Mouse (Mus musculus): ENCODE data around the gene Atp9a.

Atp9a gene

GRCm38 (mm10) chr2:168740496-168740895, 1.7 kb downstream of the Atp9a start:
- no peak for DNase-seq (ENCODE audit: low spot score in 2 of 2)

- no peak for DNase-seq (ENCODE audit: low spot score in 2 of 2)
These were observed 3.4 kb downstream of the Atp9a start for GRCm38 (mm10) chr2:168738854-168739253.

- DNase-seq (ENCODE audit: low spot score in 2 of 2): no peak
These were observed 4.3 kb downstream of the Atp9a start for GRCm38 (mm10) chr2:168737878-168738277.

DNA sequence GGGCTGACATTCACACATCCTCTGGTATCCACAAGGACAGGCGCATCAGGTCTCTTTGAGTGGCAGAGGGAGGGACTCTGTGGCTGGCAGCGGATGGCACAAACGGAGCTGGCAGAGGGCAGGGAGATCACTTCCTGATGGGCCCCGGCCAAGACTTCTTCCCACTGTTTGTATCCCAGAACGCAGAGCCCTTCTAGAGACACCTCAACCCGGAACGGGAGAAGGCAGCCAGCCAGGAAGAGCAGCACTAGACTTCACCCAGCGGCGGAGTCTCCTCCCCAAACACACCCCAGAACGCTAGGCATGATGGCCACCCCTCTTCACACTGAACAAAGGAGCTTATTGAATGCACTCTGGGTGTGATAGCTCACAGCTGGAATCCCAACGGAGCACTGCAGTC, 8.2 kb downstream of the Atp9a start:
- no peak for DNase-seq (ENCODE audit: low spot score in 2 of 2)

GRCm38 (mm10) chr2:168731258-168731657, 11.0 kb downstream of the Atp9a start:
- DNase-seq (ENCODE audit: low spot score in 2 of 2): no peak

DNA sequence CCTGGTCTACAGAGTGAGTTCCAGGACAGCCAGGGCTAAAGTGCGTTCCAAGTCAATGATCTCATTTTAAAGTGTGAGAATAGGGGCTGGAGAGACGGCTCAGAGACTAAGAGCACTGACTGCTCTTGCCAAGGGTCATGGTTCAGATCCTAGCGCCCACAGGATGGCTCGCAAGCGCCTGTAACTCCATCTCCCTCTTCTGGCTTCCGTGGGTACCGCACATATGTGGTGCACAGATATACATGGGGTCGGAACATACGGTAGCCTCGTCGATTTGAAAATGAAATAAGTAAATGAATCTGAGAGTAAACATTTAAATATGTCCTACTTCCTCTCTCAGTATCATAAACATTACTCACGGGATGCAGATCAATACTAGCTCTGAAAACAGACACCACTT, 12.5 kb downstream of the Atp9a start:
- DNase-seq (ENCODE audit: low spot score in 2 of 2): no peak

- DNase-seq (ENCODE audit: low spot score in 2 of 2): no peak
These were observed 14.2 kb downstream of the Atp9a start for GRCm38 (mm10) chr2:168728045-168728444.

DNA sequence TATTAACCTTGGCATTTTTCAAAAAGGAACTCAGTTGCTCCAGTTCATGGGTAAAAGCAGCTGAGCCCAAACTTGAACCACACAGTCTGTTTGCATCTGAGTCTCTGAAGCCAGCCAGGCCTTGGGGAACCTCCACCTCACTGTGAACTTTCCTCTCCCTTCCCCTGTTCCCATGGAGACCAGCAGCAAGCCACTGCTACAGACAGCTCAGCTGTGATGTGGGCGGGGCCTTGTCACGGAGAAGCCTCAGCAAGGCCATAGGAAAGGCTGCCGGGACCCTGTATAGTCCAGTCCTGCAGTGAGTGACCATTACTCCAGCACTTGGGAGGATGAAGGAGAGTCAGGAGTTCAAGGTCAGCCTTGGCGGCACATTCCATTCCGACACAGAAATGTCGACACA, 16.2 kb downstream of the Atp9a start:
- DNase-seq (ENCODE audit: low spot score in 2 of 2): no peak

GRCm38 (mm10) chr2:168721313-168721712, 20.9 kb downstream of the Atp9a start:
- DNase-seq (ENCODE audit: low spot score in 2 of 2): no peak

DNA sequence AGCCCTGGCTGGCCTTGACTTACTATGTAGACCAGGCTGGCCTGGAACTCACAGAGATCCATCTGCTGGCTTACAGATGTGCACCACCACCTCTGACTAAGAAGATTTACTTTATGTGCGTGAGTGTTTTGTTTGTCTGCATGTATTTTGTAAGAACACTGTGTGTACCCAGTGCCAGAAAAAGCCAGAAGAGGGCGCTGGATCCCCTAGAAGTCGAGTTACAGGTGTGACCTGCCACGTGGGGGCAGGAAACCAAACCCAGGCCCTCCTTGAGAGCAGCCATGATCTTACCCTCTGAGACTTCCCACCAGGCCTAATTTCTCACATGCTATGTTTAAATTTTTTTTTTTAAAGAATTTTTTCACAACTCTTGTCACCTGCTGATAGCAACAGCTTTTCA, 22.5 kb downstream of the Atp9a start:
- no peak for DNase-seq (ENCODE audit: low spot score in 2 of 2)

DNA sequence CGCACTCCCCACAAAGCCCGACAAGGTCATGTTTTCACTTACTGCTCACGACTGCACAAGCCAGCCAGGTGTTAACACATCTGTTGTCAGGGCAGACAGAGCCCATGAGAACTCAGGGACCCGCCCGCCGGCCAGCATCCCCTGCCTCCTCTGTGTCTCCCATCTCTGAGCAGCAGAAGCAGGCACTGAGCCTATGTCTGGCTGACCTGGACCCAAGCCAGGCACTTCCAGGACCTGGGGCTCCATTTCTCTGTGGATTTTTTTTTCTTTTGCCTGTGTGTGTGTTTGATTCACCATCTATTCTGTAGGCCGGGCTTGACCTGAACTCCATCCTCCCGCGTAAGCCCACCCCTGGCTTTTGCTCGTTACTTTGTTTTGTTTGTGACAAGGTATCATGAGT, 23.5 kb downstream of the Atp9a start:
- DNase-seq (ENCODE audit: low spot score in 2 of 2): no peak

- no peak for DNase-seq (ENCODE audit: low spot score in 2 of 2)
These were observed 23.9 kb downstream of the Atp9a start for GRCm38 (mm10) chr2:168718267-168718666.

GRCm38 (mm10) chr2:168712199-168713176, 29.7 kb downstream of the Atp9a start:
- no peak for DNase-seq (ENCODE audit: low spot score in 2 of 2)

DNA sequence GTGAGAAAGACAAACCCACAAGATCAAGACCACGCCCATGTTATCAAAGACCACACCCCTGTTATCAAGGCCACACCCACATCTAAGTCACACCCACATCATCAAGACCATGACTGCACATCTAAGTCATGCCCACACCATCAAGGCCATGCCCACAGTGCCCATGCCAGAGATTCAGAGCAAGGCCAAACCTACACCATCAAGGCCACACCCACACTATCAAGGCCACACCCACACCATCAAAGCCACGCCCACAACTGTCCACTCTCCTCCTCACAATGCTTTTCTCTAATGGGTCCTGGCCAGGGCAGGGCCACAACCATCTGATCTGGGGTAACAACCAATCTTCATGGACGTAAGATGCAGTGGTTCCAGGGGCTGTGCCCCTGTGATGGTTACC, 31.2 kb downstream of the Atp9a start:
- no peak for DNase-seq (ENCODE audit: low spot score in 2 of 2)

GRCm38 (mm10) chr2:168707766-168708165, 34.4 kb downstream of the Atp9a start:
- no peak for DNase-seq (ENCODE audit: low spot score in 2 of 2)

DNA sequence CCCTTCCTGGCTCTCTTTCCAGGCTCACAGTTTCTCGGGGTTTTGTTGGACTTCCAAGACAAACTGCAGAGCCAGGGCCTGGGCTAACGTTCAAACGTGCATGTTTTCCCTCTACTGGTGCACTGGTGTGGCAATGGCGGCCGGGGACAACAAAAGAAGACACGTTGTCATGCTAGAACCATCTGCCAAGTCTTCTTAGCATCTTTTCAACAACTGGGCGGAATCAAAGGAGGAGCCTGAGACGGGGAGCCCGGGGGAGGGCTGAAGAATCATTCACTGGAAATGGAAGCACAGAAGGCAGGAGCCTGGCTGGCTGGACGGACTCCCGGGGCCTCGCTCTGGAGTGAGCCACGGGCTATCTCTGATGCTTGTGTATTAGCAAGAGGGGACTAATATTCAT, 39.9 kb downstream of the Atp9a start:
- no peak for DNase-seq (ENCODE audit: low spot score in 2 of 2)

DNA sequence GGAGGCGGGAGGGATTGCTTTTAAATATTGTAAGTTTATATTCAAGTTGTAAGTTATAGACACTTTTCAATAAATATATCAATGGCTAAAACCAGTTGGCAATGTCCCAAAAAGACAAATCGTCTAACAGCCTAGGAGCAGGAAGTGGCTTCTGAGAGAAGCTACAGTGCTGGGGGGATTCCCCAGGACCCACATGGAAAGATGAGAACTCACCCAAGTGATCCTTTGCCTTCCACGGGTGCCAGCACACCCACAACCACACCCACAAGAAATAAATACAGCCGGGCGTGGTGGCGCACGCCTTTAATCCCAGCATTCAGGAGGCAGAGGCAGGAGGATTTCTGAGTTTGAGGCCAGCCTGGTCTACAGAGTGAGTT, 47.2 kb downstream of the Atp9a start:
- no peak for DNase-seq (ENCODE audit: low spot score in 2 of 2)

DNA sequence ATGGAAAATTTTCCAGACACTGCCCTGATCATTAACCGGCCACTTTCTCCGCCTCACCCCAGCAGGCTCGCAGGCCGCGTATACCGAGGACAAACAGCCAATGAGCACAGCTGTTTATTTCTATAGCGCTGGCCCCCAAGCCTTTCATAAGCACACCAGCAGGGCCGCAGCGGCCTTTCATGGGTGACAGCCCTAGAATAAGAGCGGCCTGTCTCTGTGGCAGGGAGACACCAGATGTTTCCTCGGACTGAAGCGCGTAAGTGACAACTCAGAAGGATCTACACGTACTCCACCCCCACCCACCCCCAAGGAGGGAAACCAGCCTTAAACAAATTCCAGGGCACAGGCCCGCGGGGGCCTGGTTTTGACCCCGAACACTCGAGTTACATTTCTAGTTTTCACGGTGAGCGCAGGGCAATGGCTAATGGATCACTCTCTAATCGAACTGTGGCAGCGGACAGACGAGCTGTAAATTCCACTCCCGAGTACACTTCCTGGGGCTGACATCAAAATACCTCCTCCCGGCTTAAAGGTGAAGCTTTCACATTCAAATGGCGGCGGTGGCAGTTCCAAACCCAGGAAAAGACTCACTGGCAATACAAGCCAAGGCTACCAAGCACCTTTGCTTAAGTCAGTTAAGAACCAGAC, 47.7 kb downstream of the Atp9a start:
- DNase-seq (ENCODE audit: low spot score in 2 of 2): no peak

- DNase-seq (ENCODE audit: low spot score in 2 of 2): peak in 1 of 2 experiments; percentile 68
These were observed 50.4 kb downstream of the Atp9a start for GRCm38 (mm10) chr2:168691774-168692173.

GRCm38 (mm10) chr2:168687326-168687725, 54.9 kb downstream of the Atp9a start:
- no peak for DNase-seq (ENCODE audit: low spot score in 2 of 2)

GRCm38 (mm10) chr2:168685909-168686308, 56.3 kb downstream of the Atp9a start:
- DNase-seq (ENCODE audit: low spot score in 2 of 2): no peak

DNA sequence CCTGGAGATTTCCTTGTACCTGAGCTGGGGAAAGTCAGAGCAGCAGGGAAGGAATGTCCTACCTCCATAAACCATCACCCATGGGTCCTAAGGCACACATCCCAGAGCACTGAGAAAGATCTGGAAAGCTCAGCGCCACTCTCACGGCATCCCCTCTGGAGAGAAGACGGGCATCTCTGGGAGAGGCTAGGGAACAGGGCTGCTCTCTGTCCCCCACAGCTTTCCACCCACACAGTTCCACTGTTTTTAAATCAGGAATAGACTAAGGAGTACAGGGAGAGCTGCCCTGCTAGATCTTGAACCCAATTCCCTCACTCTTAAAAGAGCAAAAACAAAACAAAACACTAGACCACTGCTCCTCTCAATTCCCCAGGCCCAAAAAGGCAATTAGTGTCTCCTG, 57.5 kb downstream of the Atp9a start:
- no peak for DNase-seq (ENCODE audit: low spot score in 2 of 2)

DNA sequence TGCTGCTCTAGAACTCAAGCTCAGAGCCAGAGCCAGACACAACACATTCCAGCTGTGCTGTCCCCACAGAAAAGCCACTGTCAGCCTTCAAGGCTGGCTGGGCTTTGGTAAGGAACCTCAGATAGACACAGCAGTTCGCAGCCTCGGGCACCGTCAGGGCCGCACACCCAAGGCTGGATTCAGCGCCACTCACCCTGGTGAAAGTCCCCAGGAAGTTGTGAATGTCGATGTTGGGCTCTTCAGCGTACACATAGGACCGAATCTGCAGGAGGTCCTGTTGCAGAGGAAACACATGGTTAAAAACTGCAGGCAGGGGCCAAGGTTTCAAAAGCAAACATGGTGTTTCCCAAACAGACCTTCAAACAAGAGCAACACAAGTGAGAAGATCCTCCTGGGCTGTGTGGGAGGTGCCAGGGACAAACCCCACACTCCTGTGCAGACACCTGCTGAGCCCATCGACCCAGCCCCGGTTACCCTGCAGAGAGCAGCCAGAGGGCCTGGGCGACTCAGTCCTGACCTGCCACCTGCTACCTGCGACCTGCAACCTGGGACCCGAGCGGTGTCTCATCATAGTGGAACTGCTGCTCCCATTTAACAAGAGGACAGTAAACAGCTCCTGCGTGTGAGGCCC, 58.6 kb downstream of the Atp9a start:
- no peak for DNase-seq (ENCODE audit: low spot score in 2 of 2)
